Mouse (Mus musculus): ENCODE measurements around the gene Syne2.
"Not testable (repeated sequence)": the region's sequence is repeated elsewhere in the genome, so short reads cannot be mapped to it uniquely, and the experiment has no call there.

Syne2 gene

GRCm38 (mm10) chr12:76092789-76093466 lies 275.0 kb downstream of the Syne2 start:
- no peak for DNase-seq (ENCODE audit: extremely low spot score, low read depth, low spot score)

- no peak for DNase-seq (ENCODE audit: extremely low spot score, low read depth, low spot score)
Measured at GRCm38 (mm10) chr12:76093613-76094588, 276.0 kb downstream of the Syne2 start.

- no peak for DNase-seq (ENCODE audit: extremely low spot score, low read depth, low spot score)
Measured at GRCm38 (mm10) chr12:76095117-76096035, 277.4 kb downstream of the Syne2 start.

GRCm38 (mm10) chr12:76102621-76103020 lies 284.7 kb downstream of the Syne2 start:
- DNase-seq (ENCODE audit: extremely low spot score, low read depth, low spot score), result no peak

- DNase-seq (ENCODE audit: extremely low spot score, low read depth, low spot score), result no peak
Measured at GRCm38 (mm10) chr12:76104596-76105351, 286.8 kb downstream of the Syne2 start.

- DNase-seq (ENCODE audit: extremely low spot score, low read depth, low spot score), result no peak
Measured at GRCm38 (mm10) chr12:76109646-76110405, 291.9 kb downstream of the Syne2 start.

- no peak for DNase-seq (ENCODE audit: extremely low spot score, low read depth, low spot score)
Measured at GRCm38 (mm10) chr12:76111046-76111445, 293.1 kb downstream of the Syne2 start.

- DNase-seq (ENCODE audit: extremely low spot score, low read depth, low spot score), result no peak
Measured at GRCm38 (mm10) chr12:76116577-76116976, 298.6 kb downstream of the Syne2 start.

GRCm38 (mm10) chr12:76117632-76118153 lies 299.8 kb downstream of the Syne2 start:
- no peak for DNase-seq (ENCODE audit: extremely low spot score, low read depth, low spot score)

GRCm38 (mm10) chr12:76123223-76123622 lies 305.3 kb downstream of the Syne2 start:
- no peak for DNase-seq (ENCODE audit: extremely low spot score, low read depth, low spot score)

GRCm38 (mm10) chr12:76128306-76128705 lies 310.4 kb downstream of the Syne2 start:
- no peak for DNase-seq (ENCODE audit: extremely low spot score, low read depth, low spot score)

GRCm38 (mm10) chr12:76128831-76129230 lies 310.9 kb downstream of the Syne2 start:
- no peak for DNase-seq (ENCODE audit: extremely low spot score, low read depth, low spot score)

GRCm38 (mm10) chr12:76130281-76130680 lies 312.3 kb downstream of the Syne2 start:
- DNase-seq (ENCODE audit: extremely low spot score, low read depth, low spot score), result no peak

- DNase-seq (ENCODE audit: extremely low spot score, low read depth, low spot score), result no peak
Measured at GRCm38 (mm10) chr12:76130891-76131290, 313.0 kb downstream of the Syne2 start.

- DNase-seq (ENCODE audit: extremely low spot score, low read depth, low spot score), result no peak
Measured at GRCm38 (mm10) chr12:76132591-76132990, 314.7 kb downstream of the Syne2 start.

- DNase-seq (ENCODE audit: extremely low spot score, low read depth, low spot score), result not testable (repeated sequence)
Measured at GRCm38 (mm10) chr12:76133081-76133480, 315.1 kb downstream of the Syne2 start.

GRCm38 (mm10) chr12:76136701-76137100 lies 318.8 kb downstream of the Syne2 start:
- DNase-seq (ENCODE audit: extremely low spot score, low read depth, low spot score), result no peak

- not testable (repeated sequence) for DNase-seq (ENCODE audit: extremely low spot score, low read depth, low spot score)
Measured at GRCm38 (mm10) chr12:76152389-76152788, 334.5 kb downstream of the Syne2 start.
